Mouse (Mus musculus): ENCODE results near the gene Mcub. TPM values are rescaled to one million over a fixed set of nuclear protein-coding genes. Genes with fewer than 3 reads are reported as not detected.

The Mcub gene
- polyA plus RNA-seq (2014; fragmentation: Nextera tagmentation; extraction: Ambion mirVana), result 6.6 and 7.8 TPM in 2 replicates

GRCm38 (mm10) chr3:129969432-129970395 is at the start of gene Mcub:
Gene Mcub (minus strand): TSS chr3:129970206.
- H3K9me3 ChIP-seq (replicated peaks; ENCODE audit: control insufficient read depth, low read length), result no peaks in the 10 kb centered on the region
- H3K4me2 ChIP-seq (ENCODE audit: low read length), result peak within 1 kb of the TSS; percentile 99
- H3K36me3 ChIP-seq (ENCODE audit: control insufficient read depth, insufficient read depth, low read length), result no peaks in the 10 kb centered on the region
- WGBS, result under 1% methylated on average over 63 of the region's 63 CpGs
- peak within 1 kb of the TSS; percentile 65 for H3K9ac ChIP-seq (ENCODE audit: low read length)
- peaks cover 12% of the 10 kb centered on the region for H3K4me1 ChIP-seq (ENCODE audit: control insufficient read depth, insufficient read depth, low read length)
- ATAC-seq, result peak; percentile 36
- peak within 1 kb of the TSS; percentile 52 for H3K4me3 ChIP-seq (ENCODE audit: low read depth, low read length)
- DNase-seq (ENCODE audit: low spot score), result peak; percentile 37
- H3K27me3 ChIP-seq (replicated peaks; ENCODE audit: control insufficient read depth, insufficient read depth, low read length), result 0 out of 2 replicates have a peak, but pooled peaks cover 5% of the 10 kb centered on the region
- H3K27ac ChIP-seq (ENCODE audit: low read depth, low read length), result peak within 1 kb of the TSS; percentile 70

- DNase-seq (ENCODE audit: low spot score) (no peak), ATAC-seq (no peak)
- H3K27ac ChIP-seq (ENCODE audit: low read depth, low read length), result no peak overlapping the region
- 83% methylated on average over 2 of the region's 2 CpGs for WGBS
- no peaks in the 10 kb centered on the region for H3K4me1 ChIP-seq (ENCODE audit: control insufficient read depth, insufficient read depth, low read length)
- H3K4me3 ChIP-seq (ENCODE audit: low read depth, low read length), result no peak overlapping the region
- H3K4me2 ChIP-seq (ENCODE audit: low read length), result no peak overlapping the region
- H3K36me3 ChIP-seq (ENCODE audit: control insufficient read depth, insufficient read depth, low read length), result peaks cover 16% of the 10 kb centered on the region
- H3K27me3 ChIP-seq (replicated peaks; ENCODE audit: control insufficient read depth, insufficient read depth, low read length), result no peaks in the 10 kb centered on the region
- no peaks in the 10 kb centered on the region for H3K9me3 ChIP-seq (replicated peaks; ENCODE audit: control insufficient read depth, low read length)
- H3K9ac ChIP-seq (ENCODE audit: low read length), result no peak overlapping the region
These were observed 42.9 kb upstream of the Mcub start for GRCm38 (mm10) chr3:130012943-130013342.

GRCm38 (mm10) chr3:130011236-130011635 is 41.2 kb upstream of the Mcub start:
- Histone ChIP-seq H3K4me1 (ENCODE audit: control insufficient read depth, insufficient read depth, low read length) (no peaks in the 10 kb centered on the region), H3K27me3 (replicated peaks; ENCODE audit: control insufficient read depth, insufficient read depth, low read length) (no peaks in the 10 kb centered on the region), H3K4me3 (ENCODE audit: low read depth, low read length) (no peak overlapping the region), H3K4me2 (ENCODE audit: low read length) (no peak overlapping the region), H3K36me3 (ENCODE audit: control insufficient read depth, insufficient read depth, low read length) (peaks cover 28% of the 10 kb centered on the region), H3K27ac (ENCODE audit: low read depth, low read length) (no peak overlapping the region), H3K9ac (ENCODE audit: low read length) (no peak overlapping the region), H3K9me3 (replicated peaks; ENCODE audit: control insufficient read depth, low read length) (no peaks in the 10 kb centered on the region)
- ATAC-seq (no peak), DNase-seq (ENCODE audit: low spot score) (no peak)
- 83% methylated on average over 1 of the region's 1 CpGs for WGBS

GRCm38 (mm10) chr3:130006141-130006540 is 36.1 kb upstream of the Mcub start:
- peaks cover 72% of the 10 kb centered on the region for H3K36me3 ChIP-seq (ENCODE audit: control insufficient read depth, insufficient read depth, low read length)
- no peaks in the 10 kb centered on the region for H3K9me3 ChIP-seq (replicated peaks; ENCODE audit: control insufficient read depth, low read length)
- no peaks in the 10 kb centered on the region for H3K27me3 ChIP-seq (replicated peaks; ENCODE audit: control insufficient read depth, insufficient read depth, low read length)
- H3K27ac ChIP-seq (ENCODE audit: low read depth, low read length), result no peak overlapping the region
- H3K4me1 ChIP-seq (ENCODE audit: control insufficient read depth, insufficient read depth, low read length), result no peaks in the 10 kb centered on the region
- H3K4me3 ChIP-seq (ENCODE audit: low read depth, low read length), result no peak overlapping the region
- ATAC-seq (no peak), DNase-seq (ENCODE audit: low spot score) (no peak)
- H3K9ac ChIP-seq (ENCODE audit: low read length), result no peak overlapping the region
- no peak overlapping the region for H3K4me2 ChIP-seq (ENCODE audit: low read length)
- 90% methylated on average over 7 of the region's 7 CpGs for WGBS

- no peak overlapping the region for H3K4me2 ChIP-seq (ENCODE audit: low read length)
- no peaks in the 10 kb centered on the region for H3K27me3 ChIP-seq (replicated peaks; ENCODE audit: control insufficient read depth, insufficient read depth, low read length)
- no peak for DNase-seq (ENCODE audit: low spot score)
- H3K36me3 ChIP-seq (ENCODE audit: control insufficient read depth, insufficient read depth, low read length), result peaks cover 93% of the 10 kb centered on the region
- H3K9me3 ChIP-seq (replicated peaks; ENCODE audit: control insufficient read depth, low read length), result no peaks in the 10 kb centered on the region
- no peak overlapping the region for H3K4me3 ChIP-seq (ENCODE audit: low read depth, low read length)
- WGBS, result 92% methylated on average over 11 of the region's 11 CpGs
- no peak for ATAC-seq
- no peak overlapping the region for H3K27ac ChIP-seq (ENCODE audit: low read depth, low read length)
- no peaks in the 10 kb centered on the region for H3K4me1 ChIP-seq (ENCODE audit: control insufficient read depth, insufficient read depth, low read length)
- H3K9ac ChIP-seq (ENCODE audit: low read length), result no peak overlapping the region
These were observed 30.9 kb upstream of the Mcub start for GRCm38 (mm10) chr3:130000926-130001325.

- no peak for ATAC-seq
- 93% methylated on average over 6 of the region's 6 CpGs for WGBS
These were observed 28.5 kb upstream of the Mcub start for GRCm38 (mm10) chr3:129998526-129998925.

GRCm38 (mm10) chr3:129998001-129998400 is 28.0 kb upstream of the Mcub start:
- Histone ChIP-seq H3K27ac (ENCODE audit: low read depth, low read length) (no peak overlapping the region), H3K36me3 (ENCODE audit: control insufficient read depth, insufficient read depth, low read length) (peaks cover 90% of the 10 kb centered on the region), H3K4me2 (ENCODE audit: low read length) (no peak overlapping the region), H3K27me3 (replicated peaks; ENCODE audit: control insufficient read depth, insufficient read depth, low read length) (no peaks in the 10 kb centered on the region), H3K9me3 (replicated peaks; ENCODE audit: control insufficient read depth, low read length) (no peaks in the 10 kb centered on the region), H3K4me1 (ENCODE audit: control insufficient read depth, insufficient read depth, low read length) (no peaks in the 10 kb centered on the region), H3K9ac (ENCODE audit: low read length) (no peak overlapping the region), H3K4me3 (ENCODE audit: low read depth, low read length) (no peak overlapping the region)
- DNase-seq (ENCODE audit: low spot score), result no peak
- no peak for ATAC-seq
- 93% methylated on average over 7 of the region's 7 CpGs for WGBS

More at GRCm38 (mm10) chr3:129998526-129998925, 28.5 kb upstream of the Mcub start:
- no peak for DNase-seq (ENCODE audit: low spot score)
- Histone ChIP-seq H3K9me3 (replicated peaks; ENCODE audit: control insufficient read depth, low read length) (no peaks in the 10 kb centered on the region), H3K9ac (ENCODE audit: low read length) (no peak overlapping the region), H3K27ac (ENCODE audit: low read depth, low read length) (no peak overlapping the region), H3K4me1 (ENCODE audit: control insufficient read depth, insufficient read depth, low read length) (no peaks in the 10 kb centered on the region), H3K4me2 (ENCODE audit: low read length) (no peak overlapping the region), H3K36me3 (ENCODE audit: control insufficient read depth, insufficient read depth, low read length) (peaks cover 89% of the 10 kb centered on the region), H3K27me3 (replicated peaks; ENCODE audit: control insufficient read depth, insufficient read depth, low read length) (no peaks in the 10 kb centered on the region), H3K4me3 (ENCODE audit: low read depth, low read length) (no peak overlapping the region)

- H3K4me2 ChIP-seq (ENCODE audit: low read length), result no peak overlapping the region
- H3K36me3 ChIP-seq (ENCODE audit: control insufficient read depth, insufficient read depth, low read length), result peaks cover 90% of the 10 kb centered on the region
- no peak overlapping the region for H3K4me3 ChIP-seq (ENCODE audit: low read depth, low read length)
- ATAC-seq, result no peak
- no peak for DNase-seq (ENCODE audit: low spot score)
- 87% methylated on average over 3 of the region's 3 CpGs for WGBS
- H3K27ac ChIP-seq (ENCODE audit: low read depth, low read length), result no peak overlapping the region
- H3K9me3 ChIP-seq (replicated peaks; ENCODE audit: control insufficient read depth, low read length), result no peaks in the 10 kb centered on the region
- no peak overlapping the region for H3K9ac ChIP-seq (ENCODE audit: low read length)
- no peaks in the 10 kb centered on the region for H3K4me1 ChIP-seq (ENCODE audit: control insufficient read depth, insufficient read depth, low read length)
- no peaks in the 10 kb centered on the region for H3K27me3 ChIP-seq (replicated peaks; ENCODE audit: control insufficient read depth, insufficient read depth, low read length)
These were observed 27.3 kb upstream of the Mcub start for GRCm38 (mm10) chr3:129997324-129997723.

- Histone ChIP-seq H3K27ac (ENCODE audit: low read depth, low read length) (no peak overlapping the region), H3K36me3 (ENCODE audit: control insufficient read depth, insufficient read depth, low read length) (peaks cover 88% of the 10 kb centered on the region), H3K4me2 (ENCODE audit: low read length) (no peak overlapping the region), H3K9ac (ENCODE audit: low read length) (no peak overlapping the region), H3K4me1 (ENCODE audit: control insufficient read depth, insufficient read depth, low read length) (no peaks in the 10 kb centered on the region), H3K4me3 (ENCODE audit: low read depth, low read length) (no peak overlapping the region), H3K9me3 (replicated peaks; ENCODE audit: control insufficient read depth, low read length) (no peaks in the 10 kb centered on the region), H3K27me3 (replicated peaks; ENCODE audit: control insufficient read depth, insufficient read depth, low read length) (no peaks in the 10 kb centered on the region)
- no peak for DNase-seq (ENCODE audit: low spot score)
- WGBS, result 98% methylated on average over 13 of the region's 13 CpGs
- ATAC-seq, result no peak
These were observed 17.3 kb upstream of the Mcub start for GRCm38 (mm10) chr3:129987297-129987696.
